Mouse (Mus musculus) heart, postnatal 0 days (tissue): ENCODE measurements around the gene Sbp. TPM values are rescaled to one million over a fixed set of nuclear protein-coding genes. Genes with fewer than 3 reads are reported as not detected.
"Not testable (repeated sequence)": the region's sequence is repeated elsewhere in the genome, so short reads cannot be mapped to it uniquely, and the experiment has no call there.

ENCODE experiments used
- ATAC-seq: fragments of 200-750 bp; cut with Nextera tagmentation; 2 replicates; pipeline ENCODE4 v1.8.0; 2017; ENCODE audit warnings: low read depth, moderate number of reproducible peaks, moderate library complexity; ENCODE audit not compliant: insufficient read depth
- DNase-seq: peaks from one replicate; pipeline ENCODE4 v3.0.0-alpha.2; 2016; ENCODE audit warnings: low spot score
- H3K27ac ChIP-seq: fragments of 300-500 bp; sonication (generic); 2 replicates; pipeline ENCODE4 v1.5.1; 2014; ENCODE audit warnings: low read depth, mild to moderate bottlenecking
- H3K27me3 ChIP-seq: fragments of 300-500 bp; sonication (generic); 2 replicates; pipeline ENCODE4 v1.6.1; 2014; ENCODE audit warnings: low read length, mixed read lengths; ENCODE audit not compliant: control insufficient read depth, insufficient read depth
- H3K36me3 ChIP-seq: fragments of 300-500 bp; sonication (generic); replicated peaks from 2 replicates; pipeline ENCODE4 v1.6.1; 2014; ENCODE audit warnings: low read length, mixed read lengths; ENCODE audit not compliant: control insufficient read depth, insufficient read depth
- H3K4me1 ChIP-seq: fragments of 300-500 bp; sonication (generic); 2 replicates; pipeline ENCODE4 v1.6.1; 2014; ENCODE audit warnings: antibody characterized with exemption; ENCODE audit not compliant: control insufficient read depth, insufficient read depth
- H3K4me2 ChIP-seq: fragments of 300-500 bp; sonication (generic); 2 replicates; pipeline ENCODE4 v1.6.1; 2014; ENCODE audit warnings: low read depth, mild to moderate bottlenecking, low read length, moderate library complexity
- H3K4me3 ChIP-seq: fragments of 300-500 bp; sonication (generic); 2 replicates; pipeline ENCODE4 v1.5.1; 2014; ENCODE audit warnings: low read depth, low read length
- H3K9ac ChIP-seq: fragments of 300-500 bp; sonication (generic); replicated peaks from 2 replicates; pipeline ENCODE4 v1.6.1; 2014; ENCODE audit warnings: low read depth, low read length, mixed read lengths
- H3K9me3 ChIP-seq: fragments of 300-500 bp; sonication (generic); replicated peaks from 2 replicates; pipeline ENCODE4 v1.6.1; 2016; ENCODE audit warnings: low read length; ENCODE audit not compliant: control insufficient read depth
- CTCF ChIP-seq: IDR thresholded peaks from 2 replicates; pipeline ENCODE4 v1.5.1; 2016; ENCODE audit warnings: antibody characterized with exemption, control low read depth, low read depth
- EP300 ChIP-seq: IDR thresholded peaks from 2 replicates; pipeline ENCODE4 v1.6.1; 2016; ENCODE audit warnings: antibody characterized with exemption, low read depth
- WGBS: fragments of 180-500 bp; shearing (Covaris S2); extraction: QIAGEN DNeasy Blood & Tissue Kit; methylation state at CpG from one replicate; pipeline ENCODE4 v1.1.7; 2014; 5-methylcytosine and 5-hydroxymethylcytosine counted together
- polyA plus RNA-seq: library from polyadenylated mRNA; unstranded; fragments of >200 nt; fragmentation: Nextera tagmentation; extraction: Ambion mirVana; gene quantifications from 2 replicates; pipeline ENCODE4 v1.2.1, GENCODE M21; 2015
- total RNA-seq: library from RNA; depleted of rRNA; stranded (reverse); fragments of >200 nt; gene quantifications from 2 replicates; pipeline ENCODE4 v1.2.3, GENCODE M21; 2014; ENCODE audit warnings: low replicate concordance

Gene Sbp
- total and polyA plus RNA-seq, 2 experiments from 2014 or later: not detected

GRCm38 (mm10) chr17:23949068-23949467 is 7.6 kb downstream of the Sbp start:
- DNase-seq (no peak), ATAC-seq (no peak)
- Histone ChIP-seq H3K9ac (no peak overlapping the region), H3K4me3 (no peak overlapping the region), H3K9me3 (no peaks in the 10 kb centered on the region), H3K4me1 (no peaks in the 10 kb centered on the region), H3K36me3 (no peaks in the 10 kb centered on the region), H3K4me2 (no peak overlapping the region), H3K27me3 (no peaks in the 10 kb centered on the region), H3K27ac (no peak overlapping the region)
- 55% methylated on average over 2 of the region's 2 CpGs for WGBS
- TF ChIP-seq CTCF: no peak
- TF ChIP-seq EP300: no peak

GRCm38 (mm10) chr17:23950828-23951227 is 9.4 kb downstream of the Sbp start:
- H3K36me3 ChIP-seq, ATAC-seq, DNase-seq, H3K4me3 ChIP-seq, H3K27ac ChIP-seq, H3K4me1 ChIP-seq, H3K27me3 ChIP-seq, H3K4me2 ChIP-seq, H3K9ac ChIP-seq, H3K9me3 ChIP-seq: not testable (repeated sequence)
- WGBS: 74% methylated on average over 4 of the region's 4 CpGs

- no peak for ATAC-seq
- TF ChIP-seq CTCF (no peak), EP300 (no peak)
- H3K36me3 ChIP-seq: no peaks in the 10 kb centered on the region
- H3K4me3 ChIP-seq: no peak within 1 kb of the TSS
- no peak for DNase-seq
- no peaks in the 10 kb centered on the region for H3K4me1 ChIP-seq
- no peak within 1 kb of the TSS for H3K4me2 ChIP-seq
- H3K9ac ChIP-seq: no peak within 1 kb of the TSS
- no peaks in the 10 kb centered on the region for H3K9me3 ChIP-seq
- H3K27me3 ChIP-seq: no peaks in the 10 kb centered on the region
- H3K27ac ChIP-seq: no peak within 1 kb of the TSS
- WGBS: 79% methylated on average over 5 of the region's 5 CpGs
These were observed 13.7 kb downstream of the Sbp start, which contains the start of gene Sbpl for GRCm38 (mm10) chr17:23955174-23955573. Gene Sbpl, minus strand, starts transcription at chr17:23955274.

GRCm38 (mm10) chr17:23960084-23960738 is 18.7 kb downstream of the Sbp start:
- ATAC-seq (peak; percentile 83), DNase-seq (peak; percentile 81)
- TF ChIP-seq CTCF: peak; percentile 99
- no peak for TF ChIP-seq EP300
- WGBS: 36% methylated on average over 3 of the region's 3 CpGs
- H3K9me3 ChIP-seq: no peaks in the 10 kb centered on the region
- H3K4me2 ChIP-seq: no peak overlapping the region
- H3K27me3 ChIP-seq: no peaks in the 10 kb centered on the region
- H3K9ac ChIP-seq: no peak overlapping the region
- no peak overlapping the region for H3K4me3 ChIP-seq
- H3K27ac ChIP-seq: no peak overlapping the region
- no peaks in the 10 kb centered on the region for H3K36me3 ChIP-seq
- H3K4me1 ChIP-seq: no peaks in the 10 kb centered on the region

- H3K27me3 ChIP-seq: no peaks in the 10 kb centered on the region
- H3K36me3 ChIP-seq: no peaks in the 10 kb centered on the region
- TF ChIP-seq CTCF (no peak), EP300 (no peak)
- no peak overlapping the region for H3K4me2 ChIP-seq
- no peak overlapping the region for H3K9ac ChIP-seq
- DNase-seq (no peak), ATAC-seq (no peak)
- no peaks in the 10 kb centered on the region for H3K4me1 ChIP-seq
- H3K27ac ChIP-seq: no peak overlapping the region
- H3K9me3 ChIP-seq: no peaks in the 10 kb centered on the region
- H3K4me3 ChIP-seq: no peak overlapping the region
- 69% methylated on average over 4 of the region's 4 CpGs for WGBS
These were observed 20.2 kb downstream of the Sbp start for GRCm38 (mm10) chr17:23961573-23962122.
